Mouse (Mus musculus) testis, adult 2 months (tissue): ENCODE measurements around the gene Gm7029.
A peak's percentile ranks its signal among the peaks of the same experiment; 100 is the strongest.

ENCODE experiments used
- CTCF ChIP-seq: fragments of 200-500 bp; IDR thresholded peaks from 2 replicates; pipeline ENCODE4 v1.5.1; 2012; ENCODE audit warnings: low read depth, mild to moderate bottlenecking, inconsistent platforms, low read length, moderate library complexity; ENCODE audit not compliant: control insufficient read depth, insufficient read depth, insufficient replicate concordance
- POLR2A ChIP-seq: fragments of 200-500 bp; IDR thresholded peaks from 2 replicates; pipeline ENCODE4 v1.6.1; 2012; ENCODE audit warnings: low read depth, mild to moderate bottlenecking, inconsistent platforms, low read length, moderate library complexity; ENCODE audit not compliant: control insufficient read depth

DNA sequence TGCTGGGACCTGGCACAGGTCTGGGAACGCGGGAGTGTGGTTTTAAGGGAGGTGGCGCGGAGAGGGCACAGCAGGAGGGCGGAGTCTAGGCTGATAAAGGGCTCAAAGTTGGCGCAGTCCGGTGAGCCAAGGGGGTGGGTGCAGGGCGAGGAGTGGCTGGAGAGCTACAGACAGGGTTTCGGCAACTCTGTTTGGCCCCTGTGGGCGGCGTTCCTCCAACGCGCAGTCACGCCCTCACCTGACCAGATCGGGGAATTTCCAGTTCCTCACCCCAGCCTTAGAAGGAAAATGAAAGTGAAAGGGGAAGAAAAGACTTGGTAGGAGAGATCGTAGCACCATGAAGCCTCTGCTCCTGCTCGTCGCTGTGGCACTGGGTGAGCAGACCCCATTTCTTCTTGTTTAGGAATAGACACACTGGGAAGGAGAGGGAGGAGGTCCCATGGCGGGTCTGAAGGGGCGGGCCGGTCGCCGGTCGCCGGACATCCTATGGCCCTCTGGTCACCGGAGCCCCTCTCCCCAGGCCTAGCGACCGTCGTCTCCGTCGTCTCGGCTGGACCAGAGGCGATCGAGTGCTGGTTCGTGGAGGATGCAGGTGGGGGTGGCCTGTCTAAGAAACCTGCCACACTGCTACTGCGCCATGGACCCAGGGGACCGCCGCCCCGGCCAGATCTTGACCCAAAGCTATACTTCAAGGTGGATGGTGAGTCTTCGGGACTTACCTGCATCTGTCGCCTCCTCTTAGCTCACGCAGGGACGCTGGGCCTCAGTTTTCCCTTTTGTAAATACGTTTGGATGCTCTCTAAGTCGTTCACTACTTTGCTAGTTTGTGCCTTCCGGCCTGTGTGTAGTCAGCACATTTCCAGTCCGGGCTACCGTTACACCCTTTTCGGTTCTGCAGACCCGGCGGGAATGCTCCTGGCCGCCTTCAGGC is 46.0 kb downstream of the Gm7029 start:
- TF ChIP-seq CTCF (no peak), POLR2A (peak; percentile 20; the same call in 1 of the 2 replicates)
